Mouse (Mus musculus) adrenal gland, postnatal 36 days (tissue): ENCODE results near the gene Olfr1325. TPM values are rescaled to one million over a fixed set of nuclear protein-coding genes. Genes with fewer than 3 reads are reported as not detected.
"Not testable (repeated sequence)": the region's sequence is repeated elsewhere in the genome, so short reads cannot be mapped to it uniquely, and the experiment has no call there.

Experiments
- DNase-seq, 2 experiments: peaks; one replicate each; pipeline ENCODE4 v3.0.0; 2021; ENCODE audit warnings: mixed read lengths in 1 of 2
- long read RNA-seq, 2 experiments: library from polyadenylated mRNA; stranded (forward); transcript quantifications; one replicate each; pipeline ENCODE4 v2.0.0; 2021; ENCODE audit warnings: borderline sequencing depth in 2 of 2
- total RNA-seq, 2 experiments: library from RNA; stranded (reverse); gene quantifications; 2 replicates each; pipeline ENCODE4 v1.2.3; 2021

The Olfr1325 gene
- total RNA-seq, result not detected
- long read RNA-seq, experiment 1, result 0 reads
- long read RNA-seq, experiment 2, result 0 reads

DNA sequence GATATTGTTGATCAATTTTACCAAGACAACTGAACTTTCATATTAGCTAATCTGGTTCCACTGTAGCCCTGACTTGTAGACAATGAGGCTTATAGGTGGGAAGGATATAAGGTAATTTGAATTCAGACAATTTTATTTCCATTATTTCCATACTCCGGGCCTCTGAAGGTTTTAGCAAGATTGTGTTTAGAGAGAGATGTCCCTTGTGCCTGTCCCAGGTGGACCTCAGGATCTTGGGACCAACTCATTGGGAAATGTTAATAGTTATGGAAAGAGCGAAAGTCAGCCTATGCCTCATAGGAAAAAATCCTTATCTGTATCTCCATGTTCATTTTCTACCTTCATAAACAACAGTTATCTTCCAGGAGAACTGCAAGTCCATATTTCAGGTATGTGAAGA is at the start of gene Olfr1325:
Olfr1325 (plus strand) TSS at position 301 of the 400 bp plus-strand sequence.
- DNase-seq, result no peak

DNA sequence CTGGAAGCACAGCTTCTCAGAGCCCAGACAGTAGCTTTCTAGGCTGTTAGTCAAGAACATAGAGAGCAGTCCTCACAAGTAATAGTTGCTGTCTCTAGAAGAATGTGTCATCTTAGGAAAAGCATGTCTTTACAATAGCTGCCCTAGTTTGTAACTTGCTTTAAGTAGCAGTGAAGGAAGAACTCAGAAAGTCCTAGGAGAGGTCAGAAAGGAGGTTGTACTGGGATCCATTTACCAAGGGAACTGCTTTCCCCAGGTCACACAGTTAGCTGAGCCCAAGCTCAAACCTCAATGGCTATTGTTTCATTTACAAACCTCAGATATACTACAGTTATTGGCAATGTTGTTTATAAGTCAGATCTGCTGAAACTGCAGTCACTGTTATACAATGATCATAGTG is 17.7 kb upstream of the Olfr1325 start, which contains the start of gene Olfr1326-ps1:
Olfr1326-ps1 (minus strand) TSS at position 101 of the 400 bp plus-strand sequence.
- DNase-seq, result no peak

DNA sequence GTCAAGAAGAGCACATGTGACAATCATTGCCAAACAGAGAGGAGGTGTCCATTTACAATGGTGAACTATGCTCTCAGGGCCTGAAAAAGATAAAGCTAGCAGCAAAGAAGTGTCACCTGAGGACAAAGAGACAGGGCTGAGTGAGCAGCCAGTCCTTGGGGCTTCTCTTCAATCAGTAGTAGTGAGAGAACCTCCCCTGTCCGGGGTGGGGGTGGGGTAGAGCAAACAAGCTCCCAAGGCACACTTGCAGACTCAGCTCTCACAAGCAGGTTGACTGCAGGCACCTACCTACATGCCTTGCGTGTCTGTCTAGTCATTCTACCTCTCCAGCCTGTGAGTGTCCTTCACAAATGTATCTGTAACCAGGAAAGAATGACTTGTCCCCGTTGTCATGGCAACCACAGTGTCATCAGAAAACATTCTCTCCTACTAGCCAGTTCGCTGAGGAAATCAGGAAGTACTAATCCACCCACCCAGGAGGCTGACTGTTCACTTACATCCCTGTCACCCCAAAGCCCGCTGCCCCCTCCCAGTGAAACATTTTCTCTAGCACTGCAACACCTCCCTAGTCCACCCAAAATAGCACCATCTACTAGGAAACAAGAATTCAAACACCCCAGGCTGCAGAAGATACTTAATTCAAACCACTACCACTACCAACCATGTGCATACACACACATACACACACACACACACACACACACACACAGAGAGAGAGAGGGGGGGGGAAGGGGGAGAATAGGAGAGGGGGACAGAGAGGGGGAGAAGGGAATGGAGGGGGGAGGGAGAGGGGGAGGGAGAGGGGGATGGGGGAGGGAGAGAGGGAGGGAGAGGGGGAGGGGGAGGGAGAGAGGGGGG is 53.2 kb downstream of the Olfr1325 start, which contains the start of gene Gm5640:
Gm5640 (minus strand) TSS at position 170 of the 858 bp plus-strand sequence.
- peak; percentile 6 to 40 for DNase-seq

DNA sequence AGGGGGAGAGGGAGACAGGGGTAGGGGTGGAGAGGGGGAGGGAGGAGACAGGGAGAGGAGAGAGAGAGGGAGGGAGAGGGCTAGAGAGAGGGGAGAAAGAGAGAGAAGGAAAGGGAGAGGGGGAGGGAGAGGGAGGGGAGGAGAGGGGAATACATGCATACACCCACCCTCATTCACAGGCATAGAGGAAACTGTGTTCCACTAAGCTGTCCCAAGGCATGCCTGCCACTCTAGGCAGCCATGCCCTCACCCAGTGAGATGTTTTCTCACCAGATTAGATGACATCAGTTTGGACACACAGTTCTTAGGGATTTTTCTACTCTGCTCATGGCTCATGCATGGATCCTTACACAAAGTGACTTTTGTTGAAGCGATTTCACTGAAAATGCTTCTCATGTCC is 53.9 kb downstream of the Olfr1325 start:
- DNase-seq, result not testable (repeated sequence)

Other genes with a start within 250 kb of the Olfr1325 start
- gene Lage3, start 239.1 kb upstream of the Olfr1325 start, total RNA-seq, result 10 to 100 TPM; 42.8 to 58.2 TPM
- gene Ubl4a, start 219.5 kb upstream of the Olfr1325 start, total RNA-seq, result 10 to 100 TPM; 59.6 to 72.6 TPM
- 10 to 100 TPM; 22.8 to 26.8 TPM for gene Slc10a3, start 219.3 kb upstream of the Olfr1325 start, total RNA-seq
- gene Fam3a, start 199.4 kb upstream of the Olfr1325 start, total RNA-seq, result 10 to 100 TPM; 28.6 TPM
- 100 to 1,000 TPM in 1 of 2 experiments, 10 to 100 TPM in 1; 71.2 to 110 TPM for gene Ikbkg, start 199.4 kb upstream of the Olfr1325 start, total RNA-seq
- 100 to 1,000 TPM; 172 to 176 TPM for gene G6pdx, start 163.5 kb upstream of the Olfr1325 start, total RNA-seq
- not detected for gene Gm6880, start 111.3 kb upstream of the Olfr1325 start, total RNA-seq
- not detected for gene Olfr1326-ps1, start 17.8 kb upstream of the Olfr1325 start, total RNA-seq
- gene Gm5640, start 53.0 kb downstream of the Olfr1325 start, total RNA-seq, result under 1 TPM in 1 of 2 experiments, not detected in 1; 0.10 TPM
- gene Gm6890, start 148.2 kb downstream of the Olfr1325 start, total RNA-seq, result not detected
- gene Gm5936, start 244.5 kb downstream of the Olfr1325 start, total RNA-seq, result not detected